Mouse (Mus musculus): ENCODE data around the gene Grik2. TPM values are rescaled to one million over a fixed set of nuclear protein-coding genes. Genes with fewer than 3 reads are reported as not detected.

The Grik2 gene
- polyA plus RNA-seq, 1 experiment from 2014 or later = 28.9 TPM

DNA sequence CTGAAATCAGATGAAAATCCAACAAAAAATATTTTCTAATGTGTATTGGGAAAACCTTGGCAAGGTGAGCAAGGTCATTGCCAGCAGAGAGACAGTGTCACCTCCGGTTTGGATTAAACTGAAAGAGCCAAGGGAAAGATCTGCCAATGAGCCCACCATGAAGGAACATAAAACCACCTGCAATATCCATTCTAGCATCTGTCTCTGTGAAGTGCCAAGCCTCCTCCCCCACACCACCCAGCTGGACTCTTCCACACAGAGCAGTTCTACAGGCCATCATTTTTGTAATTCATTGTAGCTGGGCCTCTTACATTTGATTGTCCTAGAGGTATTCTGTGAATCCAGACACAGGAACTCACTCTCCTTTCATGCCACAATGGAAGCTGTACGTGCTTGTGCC lies 148.7 kb downstream of the Grik2 start:
- 64% methylated on average over 2 of the region's 2 CpGs for WGBS
- peak; percentile 38; the same call in 1 of the 2 replicates for ATAC-seq (ENCODE audit: low FRiP score, low read depth)
- no peak overlapping the region for H3K27ac ChIP-seq (replicated peaks)
- H3K4me3 ChIP-seq = no peak overlapping the region
- H3K4me1 ChIP-seq (replicated peaks) = no peaks in the 10 kb centered on the region
- H3K4me2 ChIP-seq = no peak overlapping the region
- no peaks in the 10 kb centered on the region for H3K9me3 ChIP-seq
- H3K9ac ChIP-seq = no peak overlapping the region
- H3K36me3 ChIP-seq = no peaks in the 10 kb centered on the region
- H3K27me3 ChIP-seq = no peaks in the 10 kb centered on the region

DNA sequence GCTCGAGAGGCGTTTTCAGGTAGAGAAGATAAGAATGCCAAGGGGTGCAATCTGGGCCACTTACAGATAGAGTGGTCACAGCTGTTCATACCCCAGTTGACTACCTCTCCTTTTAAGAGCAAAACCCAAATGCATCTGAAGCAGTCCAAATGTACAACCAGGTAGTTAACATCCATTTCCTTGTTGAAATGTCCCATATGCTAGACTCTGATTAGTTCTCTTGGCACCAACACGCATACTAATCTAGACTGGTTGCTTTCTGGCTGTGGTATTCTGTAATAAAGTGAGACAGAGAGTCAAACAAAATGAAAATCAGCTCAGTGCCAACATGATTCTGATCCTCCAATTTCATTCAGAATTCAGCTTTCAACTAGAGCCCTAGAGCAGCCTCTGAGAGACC lies 164.6 kb downstream of the Grik2 start:
- H3K4me3 ChIP-seq = no peak overlapping the region
- no peaks in the 10 kb centered on the region for H3K9me3 ChIP-seq
- H3K36me3 ChIP-seq = no peaks in the 10 kb centered on the region
- ATAC-seq (ENCODE audit: low FRiP score, low read depth) = no peak
- H3K4me1 ChIP-seq (replicated peaks) = no peaks in the 10 kb centered on the region
- no peak overlapping the region for H3K9ac ChIP-seq
- no peaks in the 10 kb centered on the region for H3K27me3 ChIP-seq
- 86% methylated on average over 3 of the region's 3 CpGs for WGBS
- no peak overlapping the region for H3K4me2 ChIP-seq
- no peak overlapping the region for H3K27ac ChIP-seq (replicated peaks)

DNA sequence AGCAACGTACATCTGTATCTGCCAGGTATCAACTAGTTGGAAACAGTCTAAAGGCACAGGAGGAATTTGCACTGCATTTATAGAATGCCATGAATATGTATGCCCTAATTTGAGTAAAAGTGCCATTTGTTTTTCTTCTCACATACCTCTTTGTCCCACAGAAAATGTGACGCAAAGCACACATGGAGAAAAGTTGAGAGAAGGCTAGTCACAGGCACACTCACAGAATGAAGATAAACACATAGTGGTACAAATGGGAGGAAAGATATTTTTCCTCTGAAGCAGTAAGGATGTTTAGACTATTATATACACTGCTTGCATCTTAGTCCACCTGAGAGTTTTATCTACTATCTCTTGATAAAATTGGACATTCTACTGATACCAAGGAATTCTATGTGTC lies 190.9 kb downstream of the Grik2 start:
- no peak overlapping the region for H3K4me3 ChIP-seq
- no peaks in the 10 kb centered on the region for H3K9me3 ChIP-seq
- no peak for ATAC-seq (ENCODE audit: low FRiP score, low read depth)
- no peaks in the 10 kb centered on the region for H3K4me1 ChIP-seq (replicated peaks)
- no peak overlapping the region for H3K27ac ChIP-seq (replicated peaks)
- H3K4me2 ChIP-seq = no peak overlapping the region
- H3K36me3 ChIP-seq = no peaks in the 10 kb centered on the region
- no peak overlapping the region for H3K9ac ChIP-seq
- H3K27me3 ChIP-seq = no peaks in the 10 kb centered on the region
- WGBS = 58% methylated on average over 2 of the region's 2 CpGs

DNA sequence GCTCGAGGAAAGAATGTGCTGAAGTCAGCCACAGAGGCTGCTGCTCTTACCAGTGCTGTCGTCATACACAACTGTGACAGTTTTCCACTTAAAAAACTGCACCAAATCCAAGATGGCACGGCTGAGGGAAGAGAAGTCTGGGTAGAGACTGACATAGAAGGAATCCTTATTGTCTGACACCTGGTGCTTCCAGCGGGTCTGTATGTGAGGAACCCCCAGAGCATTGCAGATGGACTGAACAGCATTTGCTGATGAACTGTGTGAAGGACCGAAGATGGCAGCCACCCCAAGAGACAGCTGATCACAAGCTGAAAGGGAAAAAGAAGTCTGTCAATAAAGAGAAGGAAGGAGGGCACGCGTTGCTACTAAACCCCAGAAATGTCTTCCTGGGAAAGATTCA lies 215.1 kb downstream of the Grik2 start:
- WGBS = 78% methylated on average over 7 of the region's 7 CpGs
- Histone ChIP-seq H3K27ac (replicated peaks) (no peak overlapping the region), H3K36me3 (no peaks in the 10 kb centered on the region), H3K4me1 (replicated peaks) (no peaks in the 10 kb centered on the region), H3K4me3 (no peak overlapping the region), H3K9me3 (no peaks in the 10 kb centered on the region), H3K27me3 (no peaks in the 10 kb centered on the region), H3K9ac (no peak overlapping the region), H3K4me2 (no peak overlapping the region)
- no peak for ATAC-seq (ENCODE audit: low FRiP score, low read depth)

DNA sequence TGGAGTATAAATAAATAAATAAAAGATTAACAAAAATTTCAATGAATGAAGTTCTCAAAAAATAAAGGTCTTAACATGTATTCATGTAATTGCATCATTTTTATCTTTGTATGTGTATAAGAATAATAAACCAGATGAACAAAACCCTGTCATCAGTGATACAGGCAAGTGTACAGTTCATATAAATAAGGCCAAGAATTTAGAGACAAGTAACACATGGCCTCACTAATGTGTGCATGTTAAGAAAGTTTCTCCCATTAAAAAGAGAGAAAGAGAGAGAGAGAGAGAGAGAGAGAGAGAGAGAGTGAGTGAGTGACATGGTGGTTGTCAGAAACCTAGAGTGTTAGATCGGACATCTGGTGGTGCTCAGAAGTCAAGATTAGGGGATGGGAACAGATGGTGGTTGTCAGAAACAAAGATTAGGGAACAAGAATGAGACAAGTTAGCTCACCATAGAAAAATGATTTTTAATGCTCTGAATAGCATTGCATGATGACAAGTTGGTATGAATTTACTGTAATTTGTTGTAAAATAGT lies 228.6 kb downstream of the Grik2 start:
- no peaks in the 10 kb centered on the region for H3K9me3 ChIP-seq
- 84% methylated on average over 1 of the region's 1 CpGs for WGBS
- H3K9ac ChIP-seq = no peak overlapping the region
- no peak overlapping the region for H3K4me2 ChIP-seq
- no peak overlapping the region for H3K27ac ChIP-seq (replicated peaks)
- no peak for ATAC-seq (ENCODE audit: low FRiP score, low read depth)
- no peaks in the 10 kb centered on the region for H3K27me3 ChIP-seq
- H3K4me3 ChIP-seq = no peak overlapping the region
- no peaks in the 10 kb centered on the region for H3K36me3 ChIP-seq
- H3K4me1 ChIP-seq (replicated peaks) = no peaks in the 10 kb centered on the region

DNA sequence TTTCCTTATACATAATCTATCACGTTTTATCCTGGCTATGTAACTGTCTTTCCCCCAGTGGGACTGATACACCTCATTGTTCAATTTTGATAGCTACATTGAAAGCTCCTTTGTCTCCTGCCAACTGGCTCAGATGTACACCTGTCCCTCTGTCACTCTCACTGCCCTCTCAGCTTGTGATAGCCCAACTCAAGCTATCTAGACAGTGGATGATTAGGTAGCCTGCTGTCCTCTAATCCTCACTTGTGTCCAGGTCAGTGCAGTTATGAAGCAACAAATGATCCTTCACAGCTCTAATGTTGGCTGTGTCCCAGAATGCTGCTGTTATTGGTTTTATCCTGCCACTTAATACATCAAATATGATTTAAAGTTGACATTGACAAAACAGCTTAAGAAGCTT lies 246.3 kb downstream of the Grik2 start:
- 55% methylated on average over 1 of the region's 1 CpGs for WGBS
- Histone ChIP-seq H3K4me2 (no peak overlapping the region), H3K36me3 (no peaks in the 10 kb centered on the region), H3K27me3 (no peaks in the 10 kb centered on the region), H3K9me3 (no peaks in the 10 kb centered on the region), H3K27ac (replicated peaks) (no peak overlapping the region), H3K4me3 (no peak overlapping the region), H3K4me1 (replicated peaks) (no peaks in the 10 kb centered on the region), H3K9ac (no peak overlapping the region)
- no peak for ATAC-seq (ENCODE audit: low FRiP score, low read depth)

DNA sequence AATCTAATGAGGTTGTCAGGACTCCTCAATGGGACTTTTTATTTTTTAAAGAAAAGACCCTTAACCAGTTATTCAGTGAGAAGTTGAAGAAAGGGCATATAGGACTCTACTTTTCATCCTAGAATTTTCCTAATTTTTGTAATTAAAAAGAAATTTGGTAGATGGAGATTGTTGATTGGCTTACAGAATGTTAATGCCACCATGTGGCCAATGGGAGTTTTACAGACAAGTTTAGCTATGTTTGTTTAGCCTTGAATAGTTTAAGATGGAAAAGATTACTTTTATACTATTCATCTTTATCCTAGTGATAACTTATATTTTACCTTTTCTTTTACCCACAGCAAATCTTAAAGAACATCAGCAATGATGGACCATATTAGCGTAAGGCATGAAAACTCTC lies 268.8 kb downstream of the Grik2 start:
- 98% methylated on average over 1 of the region's 1 CpGs for whole genome bisulfite sequencing
- Histone ChIP-seq H3K36me3 (no peaks in the 10 kb centered on the region), H3K27me3 (no peaks in the 10 kb centered on the region), H3K4me2 (no peak overlapping the region), H3K9me3 (no peaks in the 10 kb centered on the region), H3K27ac (replicated peaks) (no peak overlapping the region), H3K9ac (no peak overlapping the region), H3K4me1 (replicated peaks) (no peaks in the 10 kb centered on the region), H3K4me3 (no peak overlapping the region)
- no peak for ATAC-seq (ENCODE audit: low FRiP score, low read depth)

DNA sequence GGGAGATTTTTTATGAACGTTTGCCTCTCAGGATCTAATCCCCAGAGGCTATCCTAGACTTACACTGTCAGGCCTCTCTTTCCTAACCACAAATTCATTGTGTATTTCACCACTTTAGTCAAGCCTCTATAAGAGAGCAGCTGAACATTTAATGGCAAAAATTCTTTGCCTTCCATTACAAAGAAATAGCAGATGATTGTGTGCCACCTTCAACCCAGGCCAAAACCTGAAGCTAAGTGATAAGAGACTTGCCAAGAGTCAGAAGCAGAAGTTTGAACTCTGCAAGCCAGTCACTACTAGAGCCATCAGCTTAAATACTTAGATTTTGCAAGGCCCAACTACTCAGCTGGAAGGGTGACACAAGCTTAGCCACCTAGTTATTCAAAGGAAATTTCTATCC lies 287.9 kb downstream of the Grik2 start:
- Histone ChIP-seq H3K4me3 (no peak overlapping the region), H3K27ac (replicated peaks) (no peak overlapping the region), H3K4me2 (no peak overlapping the region), H3K27me3 (no peaks in the 10 kb centered on the region), H3K4me1 (replicated peaks) (no peaks in the 10 kb centered on the region), H3K9me3 (no peaks in the 10 kb centered on the region), H3K9ac (no peak overlapping the region), H3K36me3 (no peaks in the 10 kb centered on the region)
- WGBS = 63% methylated on average over 1 of the region's 1 CpGs
- no peak for ATAC-seq (ENCODE audit: low FRiP score, low read depth)

DNA sequence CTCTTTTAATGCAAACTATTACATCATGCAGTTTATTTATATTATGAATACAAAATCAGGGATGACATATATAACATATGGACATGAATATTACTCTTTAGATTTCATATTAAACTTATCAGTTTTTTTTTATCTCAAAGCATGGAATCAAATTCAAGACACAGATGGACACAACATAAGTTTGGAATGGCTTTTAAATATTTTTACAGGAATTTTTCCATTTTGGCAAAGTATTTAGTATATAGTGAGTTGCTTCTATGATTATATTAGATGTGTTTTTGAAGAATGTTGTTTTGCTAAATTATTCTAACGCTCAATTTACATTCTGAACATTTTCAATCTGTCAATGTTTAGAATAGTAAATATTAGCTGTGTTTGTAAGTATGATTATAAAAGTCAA lies 291.3 kb downstream of the Grik2 start:
- Histone ChIP-seq H3K4me2 (no peak overlapping the region), H3K27me3 (no peaks in the 10 kb centered on the region), H3K4me3 (no peak overlapping the region), H3K27ac (replicated peaks) (no peak overlapping the region), H3K9ac (no peak overlapping the region), H3K4me1 (replicated peaks) (no peaks in the 10 kb centered on the region), H3K36me3 (no peaks in the 10 kb centered on the region), H3K9me3 (no peaks in the 10 kb centered on the region)
- no peak for ATAC-seq (ENCODE audit: low FRiP score, low read depth)
- WGBS = 94% methylated on average over 1 of the region's 1 CpGs

DNA sequence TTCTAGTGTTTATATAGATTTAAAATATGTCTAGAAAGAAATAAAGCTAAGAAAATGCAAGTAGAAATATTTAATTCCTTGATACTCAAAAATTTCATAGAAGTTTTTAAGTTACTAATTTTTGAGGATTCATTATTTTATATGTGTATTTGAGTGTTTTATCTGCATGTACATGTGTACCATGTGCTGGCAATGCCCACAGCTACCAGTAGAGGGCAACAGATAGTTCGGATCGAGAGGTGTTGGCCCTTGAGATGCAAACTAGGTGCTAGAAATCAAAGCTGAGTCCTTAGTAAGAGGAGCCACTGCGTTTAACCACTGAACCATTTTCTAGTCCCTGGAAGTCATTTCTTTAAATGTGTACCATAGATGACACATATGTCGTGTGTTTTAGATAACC lies 307.1 kb downstream of the Grik2 start:
- Histone ChIP-seq H3K4me3 (no peak overlapping the region), H3K9me3 (no peaks in the 10 kb centered on the region), H3K4me1 (replicated peaks) (no peaks in the 10 kb centered on the region), H3K9ac (no peak overlapping the region), H3K27ac (replicated peaks) (no peak overlapping the region), H3K36me3 (no peaks in the 10 kb centered on the region), H3K4me2 (no peak overlapping the region), H3K27me3 (no peaks in the 10 kb centered on the region)
- 87% methylated on average over 4 of the region's 4 CpGs for WGBS
- no peak for ATAC-seq (ENCODE audit: low FRiP score, low read depth)

DNA sequence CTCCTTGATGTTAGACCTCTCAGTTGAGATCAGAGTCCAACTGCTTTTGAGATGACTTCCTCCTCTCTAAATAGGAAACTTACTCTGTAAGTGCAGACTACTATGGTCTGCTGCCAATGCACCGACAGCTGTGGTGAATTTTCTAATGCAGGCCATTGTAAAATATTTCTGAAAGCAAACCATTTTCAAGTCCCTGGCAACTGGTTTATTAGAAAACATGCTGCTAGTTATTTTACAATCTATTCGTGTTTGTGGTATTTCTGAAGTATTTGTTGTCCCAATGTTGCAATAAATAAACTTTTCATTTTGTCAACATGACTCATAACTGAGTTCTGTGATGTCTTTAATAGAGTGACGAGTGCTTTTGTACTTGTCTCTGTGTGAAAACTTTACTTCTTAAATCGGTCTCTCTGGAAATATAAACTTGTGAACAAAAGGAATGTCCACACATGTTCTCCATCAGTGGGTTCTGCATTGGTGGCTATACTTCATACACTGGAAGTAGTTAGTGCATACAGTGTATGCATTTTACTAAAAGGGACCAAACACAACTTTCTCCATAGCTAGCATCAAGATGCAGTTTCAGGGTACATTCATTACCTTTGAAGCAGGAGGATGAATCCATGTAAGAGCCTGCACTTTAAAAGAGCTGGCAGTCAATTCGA lies 308.3 kb downstream of the Grik2 start:
- H3K27ac ChIP-seq (replicated peaks) = no peak overlapping the region
- no peaks in the 10 kb centered on the region for H3K36me3 ChIP-seq
- H3K4me3 ChIP-seq = no peak overlapping the region
- H3K4me1 ChIP-seq (replicated peaks) = no peaks in the 10 kb centered on the region
- 80% methylated on average over 5 of the region's 5 CpGs for WGBS
- H3K9me3 ChIP-seq = no peaks in the 10 kb centered on the region
- H3K4me2 ChIP-seq = no peak overlapping the region
- no peaks in the 10 kb centered on the region for H3K27me3 ChIP-seq
- ATAC-seq (ENCODE audit: low FRiP score, low read depth) = no peak
- H3K9ac ChIP-seq = no peak overlapping the region

DNA sequence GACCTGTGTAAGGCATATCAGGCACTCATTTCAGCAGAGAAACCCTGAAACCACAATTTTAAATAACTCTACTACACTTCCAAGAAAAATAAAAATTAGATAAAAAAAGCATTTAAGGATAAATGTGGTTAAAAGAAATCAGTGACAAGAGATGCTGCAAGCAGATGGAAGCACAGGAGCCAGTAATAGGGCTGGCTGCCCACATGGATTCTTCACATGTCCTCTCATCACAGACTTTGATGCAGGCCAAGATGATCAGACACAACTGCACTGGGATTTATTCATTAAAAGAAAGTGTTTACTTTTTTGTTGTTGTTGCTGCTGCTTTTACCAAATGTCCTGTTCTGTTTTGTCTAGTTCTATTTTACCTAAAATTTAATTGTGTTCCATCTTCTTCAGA lies 315.0 kb downstream of the Grik2 start:
- Histone ChIP-seq H3K9ac (no peak overlapping the region), H3K4me1 (replicated peaks) (no peaks in the 10 kb centered on the region), H3K9me3 (no peaks in the 10 kb centered on the region), H3K4me2 (no peak overlapping the region), H3K27ac (replicated peaks) (no peak overlapping the region), H3K36me3 (no peaks in the 10 kb centered on the region), H3K4me3 (no peak overlapping the region), H3K27me3 (no peaks in the 10 kb centered on the region)
- no peak for ATAC-seq (ENCODE audit: low FRiP score, low read depth)

DNA sequence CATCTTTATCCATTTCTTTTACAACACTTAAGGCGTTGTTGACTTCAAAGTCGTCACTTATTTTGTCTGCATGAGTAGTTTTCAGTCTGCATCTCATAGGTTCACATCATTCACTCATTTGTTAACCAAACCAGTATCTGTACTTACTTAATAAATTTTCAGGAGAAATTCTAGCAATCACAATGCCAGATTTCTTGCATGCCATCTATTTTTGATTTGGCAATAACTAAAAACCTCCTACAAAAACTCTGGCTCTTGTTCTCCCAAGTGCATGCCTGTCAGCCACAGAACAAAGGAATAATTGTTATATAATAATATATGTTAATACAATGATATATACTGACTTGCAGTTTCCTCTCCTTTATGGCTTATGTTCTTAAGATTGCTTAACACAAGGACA lies 331.8 kb downstream of the Grik2 start:
- no peaks in the 10 kb centered on the region for H3K36me3 ChIP-seq
- no peak overlapping the region for H3K27ac ChIP-seq (replicated peaks)
- no peaks in the 10 kb centered on the region for H3K9me3 ChIP-seq
- H3K4me3 ChIP-seq = no peak overlapping the region
- no peak overlapping the region for H3K4me2 ChIP-seq
- H3K9ac ChIP-seq = no peak overlapping the region
- ATAC-seq (ENCODE audit: low FRiP score, low read depth) = no peak
- H3K4me1 ChIP-seq (replicated peaks) = no peaks in the 10 kb centered on the region
- 87% methylated on average over 2 of the region's 2 CpGs for WGBS
- H3K27me3 ChIP-seq = no peaks in the 10 kb centered on the region
